Mouse (Mus musculus): ENCODE data around the gene Cnr2. TPM values are rescaled to one million over a fixed set of nuclear protein-coding genes. Genes with fewer than 3 reads are reported as not detected.

Gene Cnr2
- polyA plus RNA-seq, 1 experiment from 2014 or later, result 0.15 TPM

GRCm38 (mm10) chr4:135913433-135913832 is 18.2 kb downstream of the Cnr2 start:
- WGBS, result 78% methylated on average over 4 of the region's 4 CpGs
- no peak for ATAC-seq (ENCODE audit: low FRiP score)
- H3K4me1 ChIP-seq, result peaks cover 11% of the 10 kb centered on the region

GRCm38 (mm10) chr4:135918635-135919279 is 23.6 kb downstream of the Cnr2 start:
- no peak overlapping the region for H3K9ac ChIP-seq
- no peak for ATAC-seq (ENCODE audit: low FRiP score)
- no peaks in the 10 kb centered on the region for H3K27me3 ChIP-seq
- WGBS, result 87% methylated on average over 13 of the region's 13 CpGs
- no peak overlapping the region for H3K27ac ChIP-seq
- 0 out of 2 replicates have a peak, but pooled peaks cover 5% of the 10 kb centered on the region for H3K36me3 ChIP-seq
- H3K4me2 ChIP-seq (replicated peaks), result no peak overlapping the region
- H3K9me3 ChIP-seq (replicated peaks), result no peaks in the 10 kb centered on the region
- H3K4me3 ChIP-seq, result no peak overlapping the region
- peaks cover 17% of the 10 kb centered on the region for H3K4me1 ChIP-seq

More at GRCm38 (mm10) chr4:135913433-135913832, 18.2 kb downstream of the Cnr2 start:
- peak overlapping the region; percentile 50; the same call in 1 of the 2 replicates for H3K27ac ChIP-seq
- no peaks in the 10 kb centered on the region for H3K36me3 ChIP-seq
- H3K27me3 ChIP-seq, result no peaks in the 10 kb centered on the region
- no peaks in the 10 kb centered on the region for H3K9me3 ChIP-seq (replicated peaks)
- no peak overlapping the region for H3K4me3 ChIP-seq
- H3K4me2 ChIP-seq (replicated peaks), result no peak overlapping the region
- no peak overlapping the region for H3K9ac ChIP-seq

- 95% methylated on average over 3 of the region's 3 CpGs for WGBS
- peaks cover 17% of the 10 kb centered on the region for H3K4me1 ChIP-seq
- no peak for ATAC-seq (ENCODE audit: low FRiP score)
Measured at GRCm38 (mm10) chr4:135919280-135919639, 24.1 kb downstream of the Cnr2 start.

DNA sequence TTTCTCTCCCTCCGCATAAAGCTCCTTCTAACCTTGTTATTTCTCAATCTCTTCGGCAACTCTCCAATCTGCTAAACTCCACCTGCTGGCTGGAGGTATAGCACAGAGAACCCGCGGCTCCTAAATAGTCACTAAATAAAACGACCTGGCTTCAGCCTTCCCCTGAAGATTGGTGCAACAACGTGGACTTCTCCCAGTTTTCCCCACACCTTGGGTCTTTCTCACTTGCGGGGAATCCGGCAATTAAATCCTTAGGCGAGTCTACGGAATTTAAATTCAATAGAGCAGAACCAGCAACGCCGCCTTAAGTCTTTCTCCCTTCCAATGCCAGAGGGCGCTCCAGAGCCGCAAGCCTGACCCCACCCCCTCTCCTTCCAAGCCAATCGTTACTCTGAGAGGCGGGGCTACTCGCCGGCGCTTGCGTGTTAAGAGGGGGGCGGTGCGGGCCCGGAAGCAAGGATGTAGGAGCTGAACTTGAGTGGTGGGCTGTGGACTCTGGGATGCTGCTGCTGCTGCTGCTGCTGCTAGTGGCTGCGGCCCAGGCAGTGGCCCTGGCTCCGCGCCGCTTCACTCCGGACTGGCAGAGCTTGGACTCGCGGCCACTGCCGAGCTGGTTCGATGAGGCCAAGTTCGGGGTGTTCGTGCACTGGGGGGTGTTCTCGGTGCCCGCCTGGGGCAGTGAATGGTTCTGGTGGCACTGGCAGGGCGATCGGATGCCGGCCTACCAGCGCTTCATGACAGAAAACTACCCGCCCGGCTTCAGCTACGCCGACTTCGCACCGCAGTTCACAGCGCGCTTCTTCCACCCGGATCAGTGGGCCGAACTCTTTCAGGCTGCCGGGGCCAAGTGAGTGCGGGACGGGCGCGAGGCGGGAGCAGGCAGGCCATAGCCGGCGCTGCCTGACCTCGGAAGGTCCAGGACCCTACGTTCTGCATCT is 25.4 kb downstream of the Cnr2 start, which contains the start of gene Fuca1:
Fuca1 (plus strand) TSS at position 432 of the 938 bp plus-strand sequence.
- 2% methylated on average over 60 of the region's 60 CpGs for WGBS
- H3K27ac ChIP-seq, result peak within 1 kb of the TSS; percentile 86
- no peaks in the 10 kb centered on the region for H3K27me3 ChIP-seq
- peak within 1 kb of the TSS; percentile 88 for H3K4me2 ChIP-seq (replicated peaks)
- peaks cover 8% of the 10 kb centered on the region; the same call in 1 of the 2 replicates for H3K36me3 ChIP-seq
- peak within 1 kb of the TSS; percentile 82 for H3K9ac ChIP-seq
- peak; percentile 96 for ATAC-seq (ENCODE audit: low FRiP score)
- peak within 1 kb of the TSS; percentile 76 for H3K4me3 ChIP-seq
- H3K9me3 ChIP-seq (replicated peaks), result no peaks in the 10 kb centered on the region
- H3K4me1 ChIP-seq, result peaks cover 17% of the 10 kb centered on the region

More at GRCm38 (mm10) chr4:135919280-135919639, 24.1 kb downstream of the Cnr2 start:
- Histone ChIP-seq H3K36me3 (0 out of 2 replicates have a peak, but pooled peaks cover 5% of the 10 kb centered on the region), H3K9me3 (replicated peaks) (no peaks in the 10 kb centered on the region), H3K27me3 (no peaks in the 10 kb centered on the region), H3K4me3 (no peak overlapping the region), H3K4me2 (replicated peaks) (no peak overlapping the region), H3K9ac (no peak overlapping the region), H3K27ac (no peak overlapping the region)

- ATAC-seq (ENCODE audit: low FRiP score), result peak; percentile 33; the same call in 1 of the 2 replicates
- WGBS, result 8% methylated on average over 26 of the region's 26 CpGs
- Histone ChIP-seq H3K4me1 (peaks cover 17% of the 10 kb centered on the region), H3K27me3 (no peaks in the 10 kb centered on the region), H3K4me2 (replicated peaks) (peak overlapping the region; percentile 88), H3K9ac (peak overlapping the region; percentile 82), H3K36me3 (peaks cover 17% of the 10 kb centered on the region), H3K9me3 (replicated peaks) (no peaks in the 10 kb centered on the region), H3K4me3 (peak overlapping the region; percentile 76), H3K27ac (peak overlapping the region; percentile 86)
Measured at GRCm38 (mm10) chr4:135921257-135922120, 26.3 kb downstream of the Cnr2 start.

- H3K27me3 ChIP-seq, result no peaks in the 10 kb centered on the region
- 0 out of 2 replicates have a peak overlapping the region, but pooled peaks have one; percentile 82 for H3K9ac ChIP-seq
- H3K36me3 ChIP-seq, result peaks cover 19% of the 10 kb centered on the region
- WGBS, result 85% methylated on average over 1 of the region's 1 CpGs
- peak overlapping the region; percentile 76; the same call in 1 of the 2 replicates for H3K4me3 ChIP-seq
- ATAC-seq (ENCODE audit: low FRiP score), result no peak
- H3K4me1 ChIP-seq, result peaks cover 17% of the 10 kb centered on the region
- H3K9me3 ChIP-seq (replicated peaks), result no peaks in the 10 kb centered on the region
- no peak overlapping the region for H3K27ac ChIP-seq
- H3K4me2 ChIP-seq (replicated peaks), result peak overlapping the region; percentile 88; the same call in 1 of the 2 replicates
Measured at GRCm38 (mm10) chr4:135922190-135922589, 27.0 kb downstream of the Cnr2 start.

DNA sequence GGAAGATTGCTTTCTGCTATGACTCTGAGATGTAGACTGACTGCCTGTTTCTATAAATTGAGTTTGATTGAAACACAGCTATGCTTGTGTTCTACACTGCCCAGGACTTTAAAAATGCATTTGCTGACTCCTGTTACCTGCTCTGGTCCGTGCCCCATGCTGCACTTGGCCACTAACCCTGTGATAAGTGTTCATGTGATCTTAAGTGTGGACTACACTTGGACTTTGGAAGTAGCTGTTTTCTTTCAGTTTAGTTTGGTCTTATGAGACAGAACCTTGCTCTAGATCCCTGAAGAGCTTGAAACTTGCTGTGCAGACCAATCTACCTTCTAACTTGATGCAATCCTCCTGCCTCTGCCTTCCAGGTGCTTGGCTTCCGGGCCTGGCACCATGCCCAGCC is 29.2 kb downstream of the Cnr2 start:
- Histone ChIP-seq H3K9ac (no peak overlapping the region), H3K9me3 (replicated peaks) (no peaks in the 10 kb centered on the region), H3K4me1 (peaks cover 17% of the 10 kb centered on the region), H3K4me2 (replicated peaks) (no peak overlapping the region), H3K36me3 (peaks cover 19% of the 10 kb centered on the region), H3K27me3 (no peaks in the 10 kb centered on the region), H3K27ac (no peak overlapping the region), H3K4me3 (no peak overlapping the region)
- no peak for ATAC-seq (ENCODE audit: low FRiP score)
- WGBS, result 81% methylated on average over 2 of the region's 2 CpGs

GRCm38 (mm10) chr4:135925341-135925740 is 30.1 kb downstream of the Cnr2 start:
- Histone ChIP-seq H3K9me3 (replicated peaks) (no peaks in the 10 kb centered on the region), H3K36me3 (peaks cover 19% of the 10 kb centered on the region), H3K4me1 (peaks cover 17% of the 10 kb centered on the region), H3K4me3 (no peak overlapping the region), H3K27ac (no peak overlapping the region), H3K27me3 (no peaks in the 10 kb centered on the region), H3K9ac (no peak overlapping the region), H3K4me2 (replicated peaks) (no peak overlapping the region)
- WGBS, result 94% methylated on average over 5 of the region's 5 CpGs
- ATAC-seq (ENCODE audit: low FRiP score), result no peak

DNA sequence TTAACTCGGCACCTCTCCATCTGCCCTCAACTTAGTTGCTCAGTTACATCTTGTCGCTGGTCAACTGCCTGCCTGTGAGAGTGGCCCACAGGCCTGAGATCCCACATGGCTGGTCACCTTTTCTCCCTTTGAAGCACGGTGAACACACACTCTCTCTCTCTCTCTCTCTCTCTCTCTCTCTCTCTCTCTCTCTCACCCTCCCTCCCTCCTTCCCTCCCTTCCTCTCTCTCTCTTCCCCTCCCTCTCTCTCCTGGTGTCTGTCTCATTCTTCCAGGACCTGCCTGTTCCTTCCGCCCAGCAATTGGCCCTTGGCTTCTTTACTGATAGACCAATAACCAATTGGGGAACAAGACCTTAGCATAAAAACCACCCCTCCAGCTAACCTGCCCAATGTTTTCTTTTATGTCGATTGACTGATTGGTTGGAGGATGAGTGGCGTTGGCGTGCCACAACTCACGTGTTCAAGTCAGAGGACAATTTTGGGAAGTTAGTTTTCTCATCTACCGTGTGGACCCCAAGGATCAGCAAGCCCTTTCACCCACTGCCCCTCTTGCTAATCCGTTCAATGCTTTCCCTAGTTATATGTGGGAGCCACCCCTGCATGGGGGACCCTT is 31.1 kb downstream of the Cnr2 start:
- 85% methylated on average over 10 of the region's 10 CpGs for WGBS
- no peaks in the 10 kb centered on the region for H3K9me3 ChIP-seq (replicated peaks)
- H3K4me1 ChIP-seq, result peaks cover 16% of the 10 kb centered on the region
- no peak for ATAC-seq (ENCODE audit: low FRiP score)
- no peak overlapping the region for H3K27ac ChIP-seq
- no peak overlapping the region for H3K4me2 ChIP-seq (replicated peaks)
- H3K9ac ChIP-seq, result no peak overlapping the region
- H3K4me3 ChIP-seq, result no peak overlapping the region
- no peaks in the 10 kb centered on the region for H3K27me3 ChIP-seq
- peaks cover 25% of the 10 kb centered on the region for H3K36me3 ChIP-seq

GRCm38 (mm10) chr4:135926861-135927260 is 31.7 kb downstream of the Cnr2 start:
- H3K36me3 ChIP-seq, result peaks cover 25% of the 10 kb centered on the region
- H3K9me3 ChIP-seq (replicated peaks), result no peaks in the 10 kb centered on the region
- H3K9ac ChIP-seq, result no peak overlapping the region
- H3K27ac ChIP-seq, result no peak overlapping the region
- WGBS, result 94% methylated on average over 3 of the region's 3 CpGs
- no peak overlapping the region for H3K4me3 ChIP-seq
- no peak for ATAC-seq (ENCODE audit: low FRiP score)
- H3K27me3 ChIP-seq, result no peaks in the 10 kb centered on the region
- H3K4me1 ChIP-seq, result peaks cover 10% of the 10 kb centered on the region
- no peak overlapping the region for H3K4me2 ChIP-seq (replicated peaks)

GRCm38 (mm10) chr4:135928376-135928775 is 33.2 kb downstream of the Cnr2 start:
- H3K4me2 ChIP-seq (replicated peaks), result no peak overlapping the region
- H3K4me3 ChIP-seq, result no peak overlapping the region
- 79% methylated on average over 9 of the region's 9 CpGs for WGBS
- no peak overlapping the region for H3K9ac ChIP-seq
- no peaks in the 10 kb centered on the region for H3K9me3 ChIP-seq (replicated peaks)
- H3K27ac ChIP-seq, result no peak overlapping the region
- H3K36me3 ChIP-seq, result peaks cover 29% of the 10 kb centered on the region
- H3K27me3 ChIP-seq, result no peaks in the 10 kb centered on the region
- no peak for ATAC-seq (ENCODE audit: low FRiP score)
- no peaks in the 10 kb centered on the region for H3K4me1 ChIP-seq
